Mouse (Mus musculus): Measurements from ENCODE around the gene Aurka.

- no peak for TF ChIP-seq CTCF (IDR thresholded peaks at IDR 0.05; ENCODE audit: extremely low read depth, insufficient read depth, low read length)
- TF ChIP-seq POLR2A (IDR thresholded peaks at IDR 0.05; ENCODE audit: extremely low read depth, insufficient read depth, low read length), result no peak
Observed at GRCm38 (mm10) chr2:172350773-172351172, 19.6 kb downstream of the Aurka start.
